Mouse (Mus musculus) midbrain, embryonic 11.5 days (tissue): Measurements from ENCODE around the gene Nmnat1. TPM values are rescaled to one million over a fixed set of nuclear protein-coding genes. Genes with fewer than 3 reads are reported as not detected.
"Not testable (repeated sequence)": the region's sequence is repeated elsewhere in the genome, so short reads cannot be mapped to it uniquely, and the experiment has no call there.

Source experiments
- ATAC-seq: fragments of 200-750 bp; cut with Nextera tagmentation; 2 replicates; pipeline ENCODE4 v1.8.0; 2017; ENCODE audit warnings: moderate TSS enrichment, moderate library complexity; ENCODE audit not compliant: low FRiP score
- DNase-seq: peaks from one replicate; pipeline ENCODE4 v3.0.0; 2015; ENCODE audit warnings: low spot score; ENCODE audit errors: missing footprints
- H3K27ac ChIP-seq: fragments of 300-500 bp; sonication (generic); 2 replicates; pipeline ENCODE4 v1.5.1; 2014; ENCODE audit warnings: low read depth, low read length
- H3K27me3 ChIP-seq: fragments of 300-500 bp; sonication (generic); 2 replicates; pipeline ENCODE4 v1.6.1; 2014; ENCODE audit warnings: mild to moderate bottlenecking, low read length, moderate library complexity, mixed read lengths; ENCODE audit not compliant: control insufficient read depth, insufficient read depth
- H3K36me3 ChIP-seq: fragments of 300-500 bp; sonication (generic); 2 replicates; pipeline ENCODE4 v1.6.1; 2014; ENCODE audit warnings: mild to moderate bottlenecking, low read length, moderate library complexity, mixed read lengths; ENCODE audit not compliant: control insufficient read depth, insufficient read depth
- H3K4me1 ChIP-seq: fragments of 300-500 bp; sonication (generic); 2 replicates; pipeline ENCODE4 v1.6.1; 2014; ENCODE audit warnings: low read length; ENCODE audit not compliant: control insufficient read depth, insufficient read depth
- H3K4me2 ChIP-seq: fragments of 300-500 bp; sonication (generic); 2 replicates; pipeline ENCODE4 v1.6.1; 2014; ENCODE audit warnings: mild to moderate bottlenecking, moderate library complexity
- H3K4me3 ChIP-seq: fragments of 300-500 bp; sonication (generic); 2 replicates; pipeline ENCODE4 v1.5.1; 2014; ENCODE audit warnings: low read depth, low read length
- H3K9ac ChIP-seq: fragments of 300-500 bp; sonication (generic); 2 replicates; pipeline ENCODE4 v1.6.1; 2014; ENCODE audit warnings: low read length
- H3K9me3 ChIP-seq: fragments of 300-500 bp; sonication (generic); 2 replicates; pipeline ENCODE4 v1.6.1; 2016; ENCODE audit warnings: low read length; ENCODE audit not compliant: control insufficient read depth
- WGBS: fragments of 180-500 bp; shearing (Covaris S2); extraction: QIAGEN DNeasy Blood & Tissue Kit; methylation state at CpG from one replicate; pipeline ENCODE4 v1.1.7; 2014; 5-methylcytosine and 5-hydroxymethylcytosine counted together
- polyA plus RNA-seq: library from polyadenylated mRNA; unstranded; fragments of >200 nt; fragmentation: Nextera tagmentation; extraction: Ambion mirVana; gene quantifications from 2 replicates; pipeline ENCODE4 v1.2.1, GENCODE M21; 2014

Nmnat1 gene
- polyA plus RNA-seq, 1 experiment from 2014 or later: 15.1 TPM

GRCm38 (mm10) chr4:149442436-149442835 lies 42.6 kb downstream of the Nmnat1 start:
- Histone ChIP-seq H3K27me3 (no peaks in the 10 kb centered on the region), H3K4me2 (no peak overlapping the region), H3K9me3 (no peaks in the 10 kb centered on the region), H3K36me3 (no peaks in the 10 kb centered on the region), H3K9ac (no peak overlapping the region), H3K27ac (no peak overlapping the region), H3K4me3 (no peak overlapping the region), H3K4me1 (peaks cover 16% of the 10 kb centered on the region)
- DNase-seq (peak; percentile 33), ATAC-seq (no peak)
- WGBS: 70% methylated on average over 3 of the region's 3 CpGs

- Histone ChIP-seq H3K4me2 (no peak overlapping the region), H3K9ac (no peak overlapping the region), H3K4me3 (no peak overlapping the region), H3K27me3 (no peaks in the 10 kb centered on the region), H3K27ac (no peak overlapping the region), H3K36me3 (no peaks in the 10 kb centered on the region), H3K9me3 (no peaks in the 10 kb centered on the region), H3K4me1 (peaks cover 9% of the 10 kb centered on the region; the same call in 1 of the 2 replicates)
- no peak for ATAC-seq
- DNase-seq: peak; percentile 78
- 86% methylated on average over 8 of the region's 8 CpGs for WGBS
Observed at GRCm38 (mm10) chr4:149440576-149440975, 44.4 kb downstream of the Nmnat1 start.

GRCm38 (mm10) chr4:149431887-149432286 lies 53.1 kb downstream of the Nmnat1 start:
- WGBS: 88% methylated on average over 1 of the region's 1 CpGs
- not testable (repeated sequence) for ATAC-seq

GRCm38 (mm10) chr4:149429592-149429991 lies 55.4 kb downstream of the Nmnat1 start:
- DNase-seq (no peak), ATAC-seq (no peak)
- H3K27me3 ChIP-seq: no peaks in the 10 kb centered on the region
- H3K4me3 ChIP-seq: no peak overlapping the region
- 0 out of 2 replicates have a peak, but pooled peaks cover 2% of the 10 kb centered on the region for H3K4me1 ChIP-seq
- H3K36me3 ChIP-seq: no peaks in the 10 kb centered on the region
- H3K9ac ChIP-seq: no peak overlapping the region
- no peak overlapping the region for H3K27ac ChIP-seq
- no peak overlapping the region for H3K4me2 ChIP-seq
- WGBS: 84% methylated on average over 5 of the region's 5 CpGs
- H3K9me3 ChIP-seq: no peaks in the 10 kb centered on the region

More at GRCm38 (mm10) chr4:149431887-149432286, 53.1 kb downstream of the Nmnat1 start:
- H3K9me3 ChIP-seq, H3K4me2 ChIP-seq, H3K4me3 ChIP-seq, H3K27me3 ChIP-seq, H3K36me3 ChIP-seq, H3K27ac ChIP-seq, DNase-seq, H3K9ac ChIP-seq, H3K4me1 ChIP-seq: not testable (repeated sequence)

- Histone ChIP-seq H3K4me2 (peak within 1 kb of the TSS; percentile 85), H3K4me3 (peak within 1 kb of the TSS; percentile 87), H3K9ac (peak within 1 kb of the TSS; percentile 95), H3K9me3 (no peaks in the 10 kb centered on the region), H3K36me3 (no peaks in the 10 kb centered on the region), H3K4me1 (peaks cover 5% of the 10 kb centered on the region; the same call in 1 of the 2 replicates), H3K27me3 (no peaks in the 10 kb centered on the region), H3K27ac (peak within 1 kb of the TSS; percentile 98)
- WGBS: under 1% methylated on average over 38 of the region's 50 CpGs
- ATAC-seq: peak; percentile 96
- DNase-seq: peak; percentile 100
Observed at GRCm38 (mm10) chr4:149426325-149427199, 58.4 kb downstream of the Nmnat1 start, which contains the start of gene Ube4b. Gene Ube4b, minus strand, starts transcription at chr4:149426749.

- Histone ChIP-seq H3K9ac (peak overlapping the region; percentile 95), H3K9me3 (no peaks in the 10 kb centered on the region), H3K4me1 (peaks cover 5% of the 10 kb centered on the region; the same call in 1 of the 2 replicates), H3K36me3 (no peaks in the 10 kb centered on the region), H3K4me2 (peak overlapping the region; percentile 85), H3K27me3 (no peaks in the 10 kb centered on the region), H3K4me3 (peak overlapping the region; percentile 87), H3K27ac (peak overlapping the region; percentile 98)
- DNase-seq (peak; percentile 97), ATAC-seq (peak; percentile 76)
- under 1% methylated on average over 35 of the region's 35 CpGs for WGBS
Observed at GRCm38 (mm10) chr4:149425801-149426292, 59.2 kb downstream of the Nmnat1 start.

GRCm38 (mm10) chr4:149424755-149425154 lies 60.2 kb downstream of the Nmnat1 start:
- 2% methylated on average over 9 of the region's 9 CpGs for WGBS
- Histone ChIP-seq H3K27me3 (no peaks in the 10 kb centered on the region), H3K4me3 (peak overlapping the region; percentile 87), H3K27ac (no peak overlapping the region), H3K36me3 (no peaks in the 10 kb centered on the region), H3K4me1 (peaks cover 5% of the 10 kb centered on the region; the same call in 1 of the 2 replicates), H3K9ac (peak overlapping the region; percentile 95), H3K9me3 (no peaks in the 10 kb centered on the region), H3K4me2 (peak overlapping the region; percentile 85)
- ATAC-seq (no peak), DNase-seq (no peak)

- Histone ChIP-seq H3K27ac (no peak overlapping the region), H3K36me3 (no peaks in the 10 kb centered on the region), H3K9ac (no peak overlapping the region), H3K9me3 (no peaks in the 10 kb centered on the region), H3K4me2 (no peak overlapping the region), H3K27me3 (no peaks in the 10 kb centered on the region), H3K4me3 (no peak overlapping the region), H3K4me1 (peaks cover under 1% of the 10 kb centered on the region; the same call in 1 of the 2 replicates)
- DNase-seq (no peak), ATAC-seq (no peak)
- 87% methylated on average over 5 of the region's 5 CpGs for WGBS
Observed at GRCm38 (mm10) chr4:149417854-149418365, 67.1 kb downstream of the Nmnat1 start.
